Mouse (Mus musculus) MEL (cell line): ENCODE data around the gene Arhgap29.

Source experiments
- CHD2 ChIP-seq: IDR thresholded peaks from 2 replicates; pipeline ENCODE4 v1.6.1; 2011; ENCODE audit warnings: low read length, improper control_type of control experiment
- CTCF ChIP-seq, 3 experiments: IDR thresholded peaks in 2 of 3; conservative IDR thresholded peaks in 1 of 3; 2 replicates each; pipeline ENCODE4 v1.5.1; 2011 to 2012; ENCODE audit warnings: low read length in 3 of 3, low read depth in 2 of 3, mild to moderate bottlenecking in 2 of 3, improper control_type of control experiment in 1 of 3, inconsistent platforms in 1 of 3, mixed read lengths in 1 of 3, moderate library complexity in 1 of 3; ENCODE audit not compliant: control insufficient read depth in 1 of 3, insufficient read depth in 1 of 3, poor library complexity in 1 of 3, severe bottlenecking in 1 of 3
- E2F4 ChIP-seq: IDR thresholded peaks from 2 replicates; pipeline ENCODE4 v1.6.1; 2011; ENCODE audit warnings: low read depth, low read length, improper control_type of control experiment, borderline replicate concordance
- EP300 ChIP-seq, 2 experiments: IDR thresholded peaks; 2 replicates each; pipeline ENCODE4 v1.6.1; 2011; ENCODE audit warnings: improper control_type of control experiment in 2 of 2, low read length in 2 of 2, low read depth in 1 of 2, mild to moderate bottlenecking in 1 of 2
- GABPA ChIP-seq: IDR thresholded peaks from 2 replicates; pipeline ENCODE4 v1.6.1; 2012; ENCODE audit warnings: low read depth, mild to moderate bottlenecking, inconsistent platforms, low read length, improper control_type of control experiment, moderate library complexity
- GATA1 ChIP-seq: IDR thresholded peaks from 2 replicates; pipeline ENCODE4 v1.6.1; 2011; ENCODE audit warnings: low read depth, low read length, improper control_type of control experiment
- MAFK ChIP-seq: IDR thresholded peaks from 2 replicates; pipeline ENCODE4 v1.6.1; 2011; ENCODE audit warnings: low read depth, mild to moderate bottlenecking, low read length, improper control_type of control experiment, borderline replicate concordance
- MXI1 ChIP-seq: IDR thresholded peaks from 2 replicates; pipeline ENCODE4 v1.6.1; 2011; ENCODE audit warnings: mild to moderate bottlenecking, low read depth, low read length, improper control_type of control experiment
- NRF1 ChIP-seq: IDR thresholded peaks from 2 replicates; pipeline ENCODE4 v1.6.1; 2014; ENCODE audit warnings: low read depth, mild to moderate bottlenecking, inconsistent platforms, low read length, improper control_type of control experiment, moderate library complexity; ENCODE audit not compliant: poor library complexity, insufficient read depth, severe bottlenecking
- POLR2AphosphoS2 ChIP-seq: IDR thresholded peaks from 2 replicates; pipeline ENCODE4 v1.6.1; 2011; ENCODE audit warnings: low read length, improper control_type of control experiment
- TCF12 ChIP-seq: IDR thresholded peaks from 2 replicates; pipeline ENCODE4 v1.6.1; 2014; ENCODE audit warnings: low read depth, mild to moderate bottlenecking, inconsistent platforms, low read length, improper control_type of control experiment, moderate library complexity
- UBTF ChIP-seq: IDR thresholded peaks from 2 replicates; pipeline ENCODE4 v1.6.1; 2012; ENCODE audit warnings: low read depth, mild to moderate bottlenecking, inconsistent platforms, low read length, improper control_type of control experiment, moderate library complexity, borderline replicate concordance; ENCODE audit not compliant: insufficient read depth

- no peak for TF ChIP-seq POLR2AphosphoS2
- TF ChIP-seq CTCF (IDR thresholded peaks at IDR 0.05 in 2 of 3, conservative IDR thresholded peaks at IDR 0.05 in 1 of 3; ENCODE audit: control insufficient read depth in 1 of 3, insufficient read depth in 1 of 3, low read depth in 2 of 3, low read length in 3 of 3, poor library complexity in 1 of 3, severe bottlenecking in 1 of 3): no peak
- TF ChIP-seq GATA1: no peak
- no peak for TF ChIP-seq CHD2
- TF ChIP-seq MAFK: no peak
- no peak for TF ChIP-seq MXI1
- no peak for TF ChIP-seq EP300 (IDR thresholded peaks at IDR 0.05; ENCODE audit: low read depth in 1 of 2, low read length in 2 of 2)
- no peak for TF ChIP-seq UBTF
- no peak for TF ChIP-seq NRF1
- no peak for TF ChIP-seq E2F4
- TF ChIP-seq TCF12: no peak
- TF ChIP-seq GABPA: no peak
These were observed 17.1 kb downstream of the Arhgap29 start for GRCm38 (mm10) chr3:121969451-121969850.
